Mouse (Mus musculus): ENCODE results near the gene Ralbp1. TPM values are rescaled to one million over a fixed set of nuclear protein-coding genes. Genes with fewer than 3 reads are reported as not detected.

The Ralbp1 gene
- total RNA-seq, 2 experiments from 2014 or later: 30.7 to 38.1 TPM

GRCm38 (mm10) chr17:65854006-65854405 lies 31.6 kb downstream of the Ralbp1 start:
- DNase-seq: no peak
- intact Hi-C loops (cut with DNase I): no loop called here

- no peak for DNase-seq
- intact Hi-C loops (cut with DNase I): no loop called here
Observed at GRCm38 (mm10) chr17:65853326-65853725, 32.3 kb downstream of the Ralbp1 start.

- intact Hi-C loops (cut with DNase I): no loop called here
- no peak for DNase-seq
Observed at GRCm38 (mm10) chr17:65851749-65852148, 33.8 kb downstream of the Ralbp1 start.

DNA sequence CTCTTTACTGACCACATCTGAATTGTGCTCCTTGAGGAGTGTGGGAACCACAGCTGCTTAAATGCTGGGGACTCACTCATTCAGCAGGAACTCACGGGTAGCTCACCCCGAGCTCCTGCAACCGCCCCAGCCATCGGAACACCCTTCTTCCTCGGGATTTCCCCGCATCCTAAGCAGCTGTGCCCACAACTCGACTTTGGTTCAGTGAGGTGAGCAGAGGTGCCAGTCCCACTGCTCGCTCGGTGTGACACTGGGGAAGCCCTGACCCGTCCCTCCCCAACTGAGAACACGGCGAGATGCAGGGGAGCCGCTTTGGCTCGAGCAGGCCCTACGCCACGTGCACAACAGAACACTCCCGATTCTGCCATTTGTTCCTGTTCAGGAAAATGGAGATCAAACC lies 35.1 kb downstream of the Ralbp1 start:
- DNase-seq: no peak
- intact Hi-C loops (cut with DNase I): no loop called here

DNA sequence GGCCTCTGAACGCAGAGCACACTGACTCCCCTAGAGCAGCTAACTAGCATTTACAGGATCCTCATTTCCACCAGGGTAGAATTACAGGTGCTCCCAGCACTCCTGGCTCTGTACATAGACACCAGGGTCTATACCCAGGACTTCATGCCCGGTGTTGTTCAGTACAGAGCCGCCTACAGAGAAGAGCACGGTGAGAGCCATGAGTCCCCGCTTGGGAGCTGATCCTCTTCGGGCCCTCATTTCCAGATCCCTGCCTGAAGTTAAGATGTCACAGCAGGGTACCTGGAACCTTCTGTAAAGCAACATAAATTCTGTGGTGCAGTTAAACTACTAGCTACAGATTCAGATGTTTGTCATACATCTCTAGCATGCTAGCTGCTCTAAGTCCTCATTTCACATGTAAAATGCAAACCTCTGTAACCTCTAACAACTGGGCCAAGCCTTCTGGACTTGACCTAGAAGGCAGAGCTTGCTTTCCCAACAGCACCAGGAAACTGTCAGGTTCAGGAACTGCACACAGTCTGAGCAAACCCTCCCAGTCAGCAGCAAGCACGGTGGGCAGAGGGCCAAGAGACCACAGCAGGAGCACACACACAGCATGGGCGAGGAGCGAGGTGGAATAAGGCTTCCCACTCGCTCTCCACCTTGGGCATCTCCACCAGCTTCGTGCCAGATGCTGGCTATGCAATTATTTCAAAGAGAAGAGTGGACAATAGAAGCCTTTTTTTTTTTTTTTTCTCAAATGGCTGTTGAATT lies 37.7 kb downstream of the Ralbp1 start:
- no peak for DNase-seq
- intact Hi-C loops (cut with DNase I): no loop called here

GRCm38 (mm10) chr17:65845423-65845822 lies 40.2 kb downstream of the Ralbp1 start:
- DNase-seq: no peak

GRCm38 (mm10) chr17:65842669-65843381 lies 42.8 kb downstream of the Ralbp1 start:
- intact Hi-C loops (cut with DNase I): no loop called here
- DNase-seq: no peak

More at GRCm38 (mm10) chr17:65845423-65845822, 40.2 kb downstream of the Ralbp1 start:
- intact Hi-C loops (cut with DNase I): no loop called here

GRCm38 (mm10) chr17:65839541-65840256 lies 45.9 kb downstream of the Ralbp1 start:
- intact Hi-C loops (cut with DNase I): no loop called here
- DNase-seq: no peak

- intact Hi-C loops (cut with DNase I): no loop called here
- DNase-seq: no peak
Observed at GRCm38 (mm10) chr17:65836746-65837145, 48.9 kb downstream of the Ralbp1 start.

- intact Hi-C loops (cut with DNase I): no loop called here
- no peak for DNase-seq
Observed at GRCm38 (mm10) chr17:65833891-65834290, 51.7 kb downstream of the Ralbp1 start.

- DNase-seq: no peak
- intact Hi-C loops (cut with DNase I): no loop called here
Observed at GRCm38 (mm10) chr17:65830216-65830863, 55.3 kb downstream of the Ralbp1 start.

GRCm38 (mm10) chr17:65828951-65829350 lies 56.6 kb downstream of the Ralbp1 start:
- intact Hi-C loops (cut with DNase I): no loop called here
- no peak for DNase-seq

GRCm38 (mm10) chr17:65827904-65828303 lies 57.7 kb downstream of the Ralbp1 start:
- intact Hi-C loops (cut with DNase I): no loop called here

GRCm38 (mm10) chr17:65827119-65827840 lies 58.3 kb downstream of the Ralbp1 start:
- DNase-seq: no peak
- intact Hi-C loops (cut with DNase I): no loop called here

More at GRCm38 (mm10) chr17:65827904-65828303, 57.7 kb downstream of the Ralbp1 start:
- DNase-seq: no peak

GRCm38 (mm10) chr17:65826257-65826656 lies 59.3 kb downstream of the Ralbp1 start:
- DNase-seq: no peak
- intact Hi-C loops (cut with DNase I): no loop called here

GRCm38 (mm10) chr17:65824246-65824645 lies 61.4 kb downstream of the Ralbp1 start:
- intact Hi-C loops (cut with DNase I): no loop called here
- no peak for DNase-seq

- intact Hi-C loops (cut with DNase I): no loop called here
- no peak for DNase-seq
Observed at GRCm38 (mm10) chr17:65822423-65822822, 63.2 kb downstream of the Ralbp1 start.

DNA sequence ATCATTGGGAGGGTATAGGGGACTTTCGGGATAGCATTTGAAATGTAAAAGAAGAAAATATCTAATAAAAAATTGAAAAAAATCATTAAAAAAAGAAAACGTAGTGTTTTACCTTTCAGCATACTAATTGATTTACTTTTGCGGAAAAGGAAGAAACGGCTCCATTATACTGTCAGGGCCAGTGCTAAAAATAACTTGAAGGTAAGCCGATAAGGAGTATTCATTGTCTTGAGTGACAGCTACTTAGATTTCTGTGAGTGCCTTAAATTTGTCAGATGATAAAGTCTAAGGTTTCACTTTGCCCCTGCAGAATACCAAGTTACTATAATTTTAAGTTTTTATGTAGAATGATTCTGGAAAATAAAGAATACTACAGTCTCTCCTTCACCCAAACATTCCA lies 65.4 kb downstream of the Ralbp1 start:
- DNase-seq: no peak
- intact Hi-C loops (cut with DNase I): no loop called here

- no peak for DNase-seq
- intact Hi-C loops (cut with DNase I): no loop called here
Observed at GRCm38 (mm10) chr17:65813763-65814162, 71.8 kb downstream of the Ralbp1 start.

DNA sequence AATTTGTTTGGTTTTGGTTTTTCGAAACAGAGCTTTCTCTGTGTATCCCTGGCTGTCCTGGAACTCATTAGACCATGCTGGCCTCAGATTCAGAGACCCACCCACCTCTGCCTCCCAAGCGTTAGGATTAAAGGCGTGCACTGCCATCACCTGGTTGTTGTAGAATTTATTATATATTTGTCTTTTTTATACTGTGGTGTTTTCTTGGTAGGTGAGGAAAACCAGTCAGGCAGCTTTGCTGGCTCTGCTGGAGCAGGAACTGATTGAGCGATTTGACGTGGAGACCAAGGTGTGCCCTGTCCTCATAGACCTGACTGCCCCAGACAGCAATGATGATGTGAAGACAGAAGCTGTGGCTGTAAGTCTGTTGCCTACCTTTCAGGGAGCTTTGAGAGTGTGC lies 74.6 kb downstream of the Ralbp1 start:
- DNase-seq: no peak
- intact Hi-C loops (cut with DNase I): no loop called here

All from heart, postnatal 10 days (tissue).